Mouse (Mus musculus) retina, embryonic 14.5 days (tissue): ENCODE data around the gene Dagla.

Experiments used
- DNase-seq: peaks from one replicate; pipeline ENCODE4 v3.0.0-alpha.2; 2015; ENCODE audit warnings: low spot score

Dagla gene

GRCm38 (mm10) chr19:10198723-10199122 is 106.0 kb downstream of the Dagla start:
- DNase-seq = peak; percentile 94

GRCm38 (mm10) chr19:10198286-10198685 is 106.4 kb downstream of the Dagla start:
- no peak for DNase-seq

DNA sequence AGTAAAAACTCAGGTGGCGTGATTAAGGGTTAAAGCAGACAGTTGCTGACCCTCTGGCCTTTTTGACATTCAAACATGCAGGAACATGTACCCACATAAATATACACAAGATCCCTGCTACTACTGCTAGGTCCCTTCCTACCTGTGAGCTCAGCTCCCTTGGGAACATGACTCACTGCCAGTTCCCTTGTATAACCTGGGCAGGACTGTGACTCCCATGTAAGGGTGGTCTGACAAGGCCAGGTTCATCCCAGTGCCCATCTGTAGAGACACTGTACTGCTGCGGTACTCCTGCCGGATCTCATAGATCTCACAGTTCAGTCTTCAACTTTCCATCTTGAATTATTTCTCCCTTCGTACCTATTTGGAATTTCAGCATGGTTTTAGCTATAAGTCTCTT is 107.5 kb downstream of the Dagla start:
- DNase-seq = no peak
